Mouse (Mus musculus) neutrophil, adult 59 days (primary cell): ENCODE results near the gene Cntnap3. TPM values are rescaled to one million over a fixed set of nuclear protein-coding genes. Genes with fewer than 3 reads are reported as not detected.

Experiments used
- total RNA-seq, 2 experiments: library from RNA; stranded (reverse); gene quantifications; 1 replicate in 1 of 2; 2 replicates in 1 of 2; pipeline ENCODE4 v1.2.4; 2023

Gene Cntnap3
- total RNA-seq, result not detected

DNA sequence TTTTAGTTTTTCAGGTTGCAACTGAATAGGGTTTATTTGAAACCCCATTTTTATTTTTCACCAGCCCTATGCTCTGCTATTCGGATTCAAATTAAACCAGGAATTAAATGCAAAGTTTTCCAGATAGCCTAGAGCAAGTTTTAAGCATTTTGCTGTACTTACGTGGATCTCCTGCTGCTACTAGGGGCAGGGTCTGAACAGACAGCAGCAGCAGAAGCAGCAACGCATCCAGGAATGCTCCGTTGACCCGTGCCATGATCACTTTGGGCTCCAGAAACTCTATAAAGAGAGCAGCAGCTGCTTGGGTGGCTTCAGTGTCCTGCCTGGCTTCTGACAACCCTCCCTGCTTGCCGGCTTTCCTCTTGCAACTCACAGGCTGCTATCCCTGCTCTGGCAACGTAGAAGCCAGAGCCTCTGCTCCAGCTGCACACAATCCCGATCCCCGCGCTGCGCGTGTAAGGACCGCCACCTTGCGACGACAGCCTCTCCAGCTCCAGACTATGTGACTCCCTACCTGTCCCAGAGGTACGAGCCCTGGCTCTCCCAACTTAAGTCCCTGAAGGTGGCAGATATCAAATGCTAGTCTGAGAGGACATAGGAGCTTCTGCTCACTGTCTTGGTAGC lies at the start of gene Cntnap3:
TSS of gene Cntnap3 (minus strand) at position 371 of the 624 bp plus-strand sequence.

DNA sequence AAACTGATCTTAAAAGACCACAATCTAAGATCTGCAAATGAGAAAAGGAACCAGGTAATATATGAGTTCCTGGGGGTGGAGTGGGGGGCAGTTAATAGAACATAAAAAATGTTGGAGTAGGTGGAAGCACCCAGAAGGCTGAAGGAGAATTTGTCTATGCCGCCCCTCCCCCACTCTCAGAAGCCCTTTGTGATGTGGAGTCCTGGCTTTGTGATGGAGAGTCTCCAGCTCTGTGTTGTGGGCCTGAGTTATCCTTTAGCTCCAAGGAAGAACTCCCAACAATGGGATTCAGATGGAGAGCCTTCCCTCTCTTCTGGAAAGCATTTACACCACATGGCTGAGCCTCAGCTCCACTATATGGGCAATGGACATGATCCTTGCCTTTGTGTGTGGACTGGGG lies 13.4 kb upstream of the Cntnap3 start, which contains the start of gene Spata31:
TSS of gene Spata31 (plus strand) at position 216 of the 400 bp plus-strand sequence.

Other genes starting within 250 kb of the Cntnap3 start
- not detected for gene Spata31, start 13.5 kb upstream of the Cntnap3 start, total RNA-seq
- not detected for gene Spata31d1c, start 129.1 kb upstream of the Cntnap3 start, total RNA-seq
- not detected for gene Prss47, start 148.8 kb upstream of the Cntnap3 start, total RNA-seq
- gene Mfsd14b, start 209.0 kb upstream of the Cntnap3 start, total RNA-seq, result 100 to 1,000 TPM; 188 TPM
- not detected for gene Olfr465-ps1, start 234.1 kb upstream of the Cntnap3 start, total RNA-seq
- not detected for gene Olfr466, start 246.3 kb upstream of the Cntnap3 start, total RNA-seq